22 mouse cellular contexts compared by ENCODE assay signal in genomic region chr10:3730314-3730713, GRCm38 (mm10). TPM values are rescaled to one million over a fixed set of nuclear protein-coding genes. Genes with fewer than 3 reads are reported as not detected.
A peak's percentile ranks its signal among the peaks of the same experiment; 100 is the strongest.
DNase-seq lines count a peak whose midpoint lies in the region; ATAC-seq and TF ChIP-seq lines count a peak whose summit lies in the region.
"Had no signal": no experiment of that assay in that cellular context is flagged by ENCODE, and none has a peak within 500 bp of the region (broad histone marks: within the 10 kb centered on the region; RNA-seq: fewer than 3 reads in every experiment).

No protein-coding gene starts in this region.

- no peak overlapping the region for H3K9ac ChIP-seq in ES-Bruce4 (ENCODE audit: low read depth, poor library complexity, severe bottlenecking)
- no peak overlapping the region for H3K9ac ChIP-seq in embryonic facial prominence, embryonic 14.5 days (ENCODE audit: low read depth, low read length)
- H3K9ac ChIP-seq: embryonic facial prominence, embryonic 13.5 days; forebrain, embryonic 13.5 days; forebrain, postnatal 0 days; heart, embryonic 13.5 days; hindbrain, embryonic 12.5 days had no signal

- H3K9me3 ChIP-seq in ES-Bruce4 (replicated peaks; ENCODE audit: control insufficient read depth, insufficient read depth, low read length, poor library complexity, severe bottlenecking), result no peaks in the 10 kb centered on the region
- no peaks in the 10 kb centered on the region for H3K9me3 ChIP-seq in embryonic facial prominence, embryonic 14.5 days (ENCODE audit: control insufficient read depth, low read length)
- H3K9me3 ChIP-seq: embryonic facial prominence, embryonic 13.5 days; forebrain, embryonic 13.5 days; heart, embryonic 13.5 days; hindbrain, embryonic 12.5 days had no signal

- no peak for TF ChIP-seq CTCF in kidney, adult 2 months (conservative IDR thresholded peaks at IDR 0.05; ENCODE audit: insufficient read depth, insufficient read length, low read depth, low read length)
- TF ChIP-seq CTCF in ES-Bruce4 (IDR thresholded peaks at IDR 0.05; ENCODE audit: low read depth, low read length), result no peak
- TF ChIP-seq CTCF in cerebellum, adult 2 months (IDR thresholded peaks at IDR 0.05; ENCODE audit: borderline replicate concordance, insufficient read depth, low read depth, low read length), result no peak

- H3K36me3 ChIP-seq in kidney, adult 2 months (ENCODE audit: control insufficient read depth, insufficient read depth, low read length), result no peaks in the 10 kb centered on the region
- H3K36me3 ChIP-seq in ES-Bruce4 (ENCODE audit: control insufficient read depth, insufficient read depth, low read length, poor library complexity, severe bottlenecking), result no peaks in the 10 kb centered on the region
- H3K36me3 ChIP-seq in embryonic facial prominence, embryonic 14.5 days (ENCODE audit: control insufficient read depth, insufficient read depth, low read length), result no peaks in the 10 kb centered on the region
- H3K36me3 ChIP-seq: embryonic facial prominence, embryonic 13.5 days; heart, embryonic 13.5 days; hindbrain, embryonic 12.5 days had no signal

- TF ChIP-seq POLR2A in kidney, adult 2 months (IDR thresholded peaks at IDR 0.05; ENCODE audit: low read depth, low read length), result no peak
- no peak for TF ChIP-seq POLR2A in ES-Bruce4 (IDR thresholded peaks at IDR 0.05; ENCODE audit: insufficient read depth, low read length)
- TF ChIP-seq POLR2A in cerebellum, adult 2 months (IDR thresholded peaks at IDR 0.05; ENCODE audit: borderline replicate concordance, insufficient read depth, low read length), result no peak

- H3K27me3 ChIP-seq in kidney, adult 2 months (replicated peaks; ENCODE audit: control insufficient read depth, insufficient read depth, low read length), result no peaks in the 10 kb centered on the region
- no peaks in the 10 kb centered on the region for H3K27me3 ChIP-seq in ES-Bruce4 (ENCODE audit: control insufficient read depth, insufficient read depth, low read length, poor library complexity, severe bottlenecking)
- H3K27me3 ChIP-seq in embryonic facial prominence, embryonic 14.5 days (replicated peaks; ENCODE audit: control insufficient read depth, insufficient read depth, low read length), result no peaks in the 10 kb centered on the region
- no peaks in the 10 kb centered on the region for H3K27me3 ChIP-seq in cerebellum, adult 2 months (ENCODE audit: control insufficient read depth, insufficient read depth, low read length)
- H3K27me3 ChIP-seq: CH12.LX; embryonic facial prominence, embryonic 13.5 days; forebrain, embryonic 13.5 days; heart, embryonic 13.5 days; hindbrain, embryonic 12.5 days had no signal

- WGBS in kidney, adult 2 months, result 43% methylated on average over 4 of the region's 4 CpGs
- WGBS in embryonic facial prominence, embryonic 14.5 days, result 3% methylated on average over 4 of the region's 4 CpGs
- WGBS in cerebellum, adult 2 months, result 58% methylated on average over 4 of the region's 4 CpGs

- intact Hi-C loops in left cerebral cortex, postnatal 14 days (cut with DNase I), result no loop called here

- H3K27ac ChIP-seq in kidney, adult 2 months (ENCODE audit: insufficient read depth, low read depth, low read length), result peak overlapping the region; percentile 51; the same call in 1 of the 2 replicates
- peak overlapping the region; percentile 51 for H3K27ac ChIP-seq in ES-Bruce4 (ENCODE audit: insufficient read depth, low read length)
- H3K27ac ChIP-seq in embryonic facial prominence, embryonic 14.5 days (replicated peaks; ENCODE audit: low read depth, low read length), result no peak overlapping the region
- no peak overlapping the region for H3K27ac ChIP-seq in cerebellum, adult 2 months (ENCODE audit: insufficient read depth, low read length)
- H3K27ac ChIP-seq: embryonic facial prominence, embryonic 13.5 days; forebrain, embryonic 13.5 days; heart, adult 2 months; heart, embryonic 13.5 days; hindbrain, embryonic 12.5 days; hindbrain, postnatal 0 days had no signal

- no peak overlapping the region for H3K4me2 ChIP-seq in embryonic facial prominence, embryonic 14.5 days (ENCODE audit: low read depth, low read length)
- H3K4me2 ChIP-seq: embryonic facial prominence, embryonic 13.5 days; forebrain, embryonic 13.5 days; heart, embryonic 13.5 days; hindbrain, embryonic 12.5 days had no signal

- peak overlapping the region; percentile 20; the same call in 1 of the 2 replicates for H3K4me3 ChIP-seq in kidney, adult 2 months (ENCODE audit: insufficient read depth, low read depth, low read length)
- no peak overlapping the region for H3K4me3 ChIP-seq in ES-Bruce4 (ENCODE audit: low read depth, low read length)
- no peak overlapping the region for H3K4me3 ChIP-seq in embryonic facial prominence, embryonic 14.5 days (ENCODE audit: low read depth, low read length)
- no peak overlapping the region for H3K4me3 ChIP-seq in cerebellum, adult 2 months (replicated peaks; ENCODE audit: insufficient read depth, low read depth, low read length)
- H3K4me3 ChIP-seq: embryonic facial prominence, embryonic 13.5 days; forebrain, embryonic 13.5 days; heart, adult 2 months; heart, embryonic 13.5 days; hindbrain, embryonic 12.5 days had no signal

- DNase-seq in kidney, adult 2 months, result no peak
- no peak for DNase-seq in kidney, postnatal 36 days
- peak; percentile 63 for DNase-seq in embryo, embryonic 11 days
- DNase-seq in embryonic facial prominence, embryonic 14.5 days (ENCODE audit: low spot score), result peak; percentile 78
- DNase-seq in thymus, postnatal 10 days (ENCODE audit: low spot score in 2 of 2), result no peak
- DNase-seq in cerebellum, adult 2 months, result no peak
- DNase-seq in left cerebral cortex, postnatal 14 days (ENCODE audit: low spot score in 2 of 2), result no peak
- DNase-seq: adrenal gland, adult 2 months; adrenal gland, postnatal 25 days; cerebellum, adult 18-20 months; cerebellum, postnatal 14 days; forebrain, postnatal 0 days; gastrocnemius, postnatal 10 days; heart, adult 2 months; heart, postnatal 36 days had no signal

- ATAC-seq in embryonic facial prominence, embryonic 14.5 days (ENCODE audit: low read depth), result peak; percentile 55; the same call in 1 of the 2 replicates
- ATAC-seq: forebrain, embryonic 13.5 days; forebrain, postnatal 0 days; hindbrain, postnatal 0 days had no signal

- no peaks in the 10 kb centered on the region for H3K4me1 ChIP-seq in kidney, adult 2 months (ENCODE audit: control insufficient read depth, insufficient read depth, low read length)
- peaks cover 6% of the 10 kb centered on the region for H3K4me1 ChIP-seq in ES-Bruce4 (ENCODE audit: control insufficient read depth, insufficient read depth, low read length)
- H3K4me1 ChIP-seq in embryonic facial prominence, embryonic 14.5 days (ENCODE audit: control insufficient read depth, insufficient read depth, low read length), result peaks cover 10% of the 10 kb centered on the region
- no peaks in the 10 kb centered on the region for H3K4me1 ChIP-seq in cerebellum, adult 2 months (ENCODE audit: control insufficient read depth, insufficient read depth, low read length)
- H3K4me1 ChIP-seq: heart, embryonic 13.5 days; hindbrain, embryonic 12.5 days had no signal

- TF ChIP-seq EP300 in ES-Bruce4 (IDR thresholded peaks at IDR 0.05; ENCODE audit: insufficient read depth, low read depth, low read length), result no peak

RNA-seq across cellular contexts. Expression of gene Plekhg1, which starts 9.8 kb away (rescaled TPM):
- 5.0 TPM in 2 replicates for polyA plus RNA-seq in kidney, adult 2 months (2012; rRNA removed)
- 18.9 and 22.1 TPM in 2 replicates for polyA plus RNA-seq in ES-Bruce4 (2011; ENCODE audit: insufficient read depth, insufficient read length, low read depth, missing spikeins)
- polyA plus RNA-seq in embryonic facial prominence, embryonic 14.5 days (2014; fragmentation: Nextera tagmentation; extraction: Ambion mirVana), result 16.0 and 17.5 TPM in 2 replicates
- 9.0 and 9.5 TPM in 2 replicates for polyA plus RNA-seq in cerebellum, adult 2 months (2012; rRNA removed)
- 10 to 100 TPM; 14.3 to 16.5 TPM for total RNA-seq in left cerebral cortex, postnatal 14 days (2021)

Comparison
In these comparisons a context has a peak if more than half of its experiments do, and no peak if none do; other contexts are left out.
1. DNase-seq: peak in embryo, embryonic 11 days (single experiment) and embryonic facial prominence, embryonic 14.5 days (single experiment); none in kidney, adult 2 months (single experiment), kidney, postnatal 36 days (0 of 2), thymus, postnatal 10 days (0 of 2), cerebellum, adult 2 months (0 of 2) and left cerebral cortex, postnatal 14 days (0 of 2).
2. H3K27ac ChIP-seq: peak in kidney, adult 2 months (single experiment) and ES-Bruce4 (single experiment); none in embryonic facial prominence, embryonic 14.5 days (single experiment) and cerebellum, adult 2 months (single experiment).